Mouse (Mus musculus) ES-CJ7 (cell line): ENCODE measurements around the gene Lamtor1.
"Not testable (repeated sequence)": the region's sequence is repeated elsewhere in the genome, so short reads cannot be mapped to it uniquely, and the experiment has no call there.

Experiments
- DNase-seq: peaks from one replicate; pipeline ENCODE4 v3.0.0; 2011; ENCODE audit warnings: low read depth, low spot score

Gene Lamtor1

DNA sequence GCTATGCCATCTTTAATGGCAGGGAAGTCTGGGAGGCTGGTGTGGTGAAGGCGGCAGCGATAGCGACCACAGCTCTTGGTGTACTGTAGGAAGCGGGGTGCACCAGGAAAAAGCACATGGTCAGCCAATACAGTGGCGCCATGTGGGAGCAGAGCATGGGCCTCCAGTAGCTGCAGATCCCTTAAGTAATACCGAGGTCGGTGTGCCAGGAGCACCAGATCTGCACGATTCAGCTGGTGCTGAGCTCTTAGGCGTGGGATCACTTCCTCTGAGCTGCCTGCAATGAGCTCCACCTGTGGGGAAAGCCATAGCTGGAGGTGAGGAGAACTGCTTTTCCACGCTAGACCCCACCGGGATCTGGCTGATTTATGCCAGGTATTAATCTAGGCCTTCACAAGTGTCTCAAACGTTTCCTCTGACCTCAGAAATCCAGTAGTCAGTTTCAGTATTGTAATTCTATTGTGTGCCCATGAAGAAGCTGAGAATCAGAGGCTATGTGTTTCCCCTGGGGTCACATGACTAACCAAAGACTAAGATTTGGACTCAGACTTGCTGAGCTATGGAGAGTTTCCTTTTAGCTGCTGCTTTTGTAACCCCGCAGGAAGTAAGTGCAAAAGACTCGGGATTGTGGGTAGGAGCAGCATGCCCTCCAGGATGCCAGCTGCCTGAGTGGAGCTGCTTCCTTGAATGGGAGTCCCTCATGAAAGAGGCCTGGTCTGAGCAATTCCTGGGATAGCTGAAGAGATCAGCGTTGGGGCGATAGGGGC, 5.2 kb upstream of the Lamtor1 start:
- no peak for DNase-seq

DNA sequence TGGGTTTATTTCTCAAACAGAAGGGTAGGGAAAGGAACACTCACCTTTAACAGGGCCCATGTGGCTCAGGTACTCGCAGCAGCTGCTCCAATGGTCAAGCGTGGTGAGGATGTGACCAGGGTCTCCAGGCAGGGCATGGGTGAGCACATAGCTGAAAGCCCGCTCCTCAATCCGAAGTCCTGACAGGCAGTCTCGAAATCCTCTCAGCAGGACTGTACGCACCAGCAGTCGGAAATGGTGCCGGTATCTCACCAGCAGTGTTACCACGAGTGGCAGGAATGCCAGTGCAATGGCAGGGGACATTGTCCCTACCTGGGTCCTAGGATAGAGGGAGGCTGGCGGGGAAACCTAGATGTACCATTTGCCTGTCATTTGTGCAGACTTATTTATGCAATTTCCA, 3.7 kb upstream of the Lamtor1 start:
- no peak for DNase-seq

DNA sequence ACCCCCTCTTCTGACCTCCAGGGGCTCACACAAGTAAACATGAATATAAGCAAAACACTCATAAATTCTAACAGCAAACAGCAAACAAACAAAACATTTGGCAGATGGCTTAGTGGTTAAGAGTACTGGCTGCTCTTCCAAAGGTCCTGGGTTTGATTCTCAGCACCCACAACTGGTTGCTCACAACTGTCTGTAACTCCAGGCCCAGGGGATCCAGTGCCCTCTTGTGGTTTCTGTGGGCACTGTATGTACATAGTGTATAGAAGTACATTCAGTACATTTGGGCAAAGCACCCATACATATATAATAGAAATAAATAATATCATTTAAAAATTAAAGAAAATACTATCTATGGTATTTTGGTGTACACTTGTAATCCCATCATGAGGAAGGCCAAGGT, 2.9 kb upstream of the Lamtor1 start:
- peak; percentile 39 for DNase-seq

DNA sequence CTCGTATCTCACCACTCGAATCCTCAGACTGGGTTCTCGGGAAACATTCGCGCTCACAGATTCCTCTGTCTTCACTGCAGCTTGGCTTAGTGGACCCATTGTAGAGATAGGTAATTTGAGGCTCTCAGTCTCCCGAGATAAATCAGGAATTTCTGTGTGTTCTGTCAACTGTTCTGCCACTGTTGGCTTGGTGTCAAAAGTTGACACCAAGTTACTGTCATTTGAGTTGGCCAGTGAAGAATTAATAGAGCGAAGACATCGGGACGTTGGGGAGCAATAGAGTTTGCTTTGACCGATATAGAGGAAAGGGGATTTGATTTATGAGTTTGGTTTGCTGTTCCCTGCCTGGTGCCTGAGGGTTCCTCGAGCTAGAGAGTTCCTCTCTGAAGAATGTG, 580 bp downstream of the Lamtor1 start, which contains the start of gene Tomt:
Tomt (minus strand) TSS at position 73 of the 395 bp plus-strand sequence.
- no peak for DNase-seq

DNA sequence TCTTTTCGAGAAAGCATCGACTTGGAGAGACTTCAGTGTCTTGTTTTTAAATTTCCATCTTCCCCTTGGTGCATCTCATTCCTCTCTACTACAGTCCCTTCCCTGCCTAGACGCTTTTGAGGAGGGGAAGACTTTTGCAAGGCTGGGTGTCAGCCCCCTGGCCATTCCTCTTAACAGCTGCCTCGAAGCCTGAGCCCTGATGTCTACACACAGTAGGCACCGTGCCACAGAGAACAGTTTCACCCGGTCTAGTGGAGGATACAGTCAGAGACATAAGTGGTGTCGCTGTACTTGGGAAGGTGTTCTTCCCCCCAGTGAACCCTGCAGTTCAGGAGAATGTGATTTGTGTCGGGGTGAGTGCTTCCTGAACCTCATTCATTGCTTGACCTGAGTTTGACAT, 992 bp downstream of the Lamtor1 start:
- DNase-seq = no peak

DNA sequence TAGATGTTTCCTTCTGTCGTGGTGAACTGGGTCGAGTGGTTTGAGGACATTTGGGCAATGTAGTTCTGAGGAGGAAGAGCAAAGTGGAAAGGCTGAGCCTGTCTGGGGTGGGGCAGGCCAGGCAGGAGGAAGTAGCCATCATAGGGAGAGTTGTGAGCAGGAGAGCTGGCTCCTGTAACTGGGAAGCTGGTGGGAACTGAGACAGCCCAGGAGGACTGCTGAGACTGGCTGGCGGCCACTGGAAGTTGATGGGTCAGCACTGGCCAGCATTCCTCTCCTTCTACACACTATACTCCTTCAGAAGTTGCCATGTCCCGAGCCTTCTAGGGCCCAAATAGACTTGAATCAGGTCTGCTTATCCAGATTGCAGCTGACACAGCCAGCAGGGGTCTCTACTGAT, 2.7 kb downstream of the Lamtor1 start:
- no peak for DNase-seq

DNA sequence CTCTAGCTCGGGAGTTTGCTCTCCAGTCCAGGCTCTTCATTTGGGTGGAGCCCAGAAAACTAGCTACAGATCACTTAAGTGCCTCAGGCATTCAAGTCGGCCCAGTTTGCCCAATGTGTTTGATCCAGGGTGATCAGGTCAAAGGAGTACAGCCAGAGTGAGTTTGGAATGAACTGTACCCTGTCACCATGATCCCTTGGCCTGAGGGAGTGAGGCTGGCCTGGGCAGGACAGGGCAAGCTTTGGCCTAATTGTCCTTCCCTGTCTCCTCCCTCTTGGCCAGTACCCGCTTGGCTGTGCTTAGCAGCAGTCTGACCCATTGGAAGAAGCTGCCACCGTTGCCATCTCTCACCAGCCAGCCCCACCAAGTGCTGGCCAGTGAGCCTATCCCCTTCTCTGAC, 4.4 kb downstream of the Lamtor1 start:
- no peak for DNase-seq

DNA sequence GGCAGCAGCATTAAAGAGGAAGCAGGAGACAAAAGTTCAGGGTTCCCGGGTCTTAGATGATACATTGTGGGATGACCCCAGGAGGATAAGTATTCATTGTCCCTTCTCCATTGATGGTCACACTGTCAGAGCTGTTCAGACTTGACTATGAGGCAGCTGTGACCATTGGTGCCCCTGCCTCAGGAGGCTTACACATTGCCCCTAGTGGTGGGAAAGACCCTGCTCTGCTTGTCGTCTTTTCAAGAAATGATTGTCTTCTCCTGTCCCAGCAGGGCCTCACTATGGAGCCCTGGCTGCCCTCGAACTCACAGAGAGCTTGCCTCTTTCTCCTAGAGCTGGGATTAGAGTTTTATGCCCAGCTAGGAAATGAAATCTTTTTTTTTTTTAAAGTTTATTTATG, 6.3 kb downstream of the Lamtor1 start:
- DNase-seq = peak; percentile 74

DNA sequence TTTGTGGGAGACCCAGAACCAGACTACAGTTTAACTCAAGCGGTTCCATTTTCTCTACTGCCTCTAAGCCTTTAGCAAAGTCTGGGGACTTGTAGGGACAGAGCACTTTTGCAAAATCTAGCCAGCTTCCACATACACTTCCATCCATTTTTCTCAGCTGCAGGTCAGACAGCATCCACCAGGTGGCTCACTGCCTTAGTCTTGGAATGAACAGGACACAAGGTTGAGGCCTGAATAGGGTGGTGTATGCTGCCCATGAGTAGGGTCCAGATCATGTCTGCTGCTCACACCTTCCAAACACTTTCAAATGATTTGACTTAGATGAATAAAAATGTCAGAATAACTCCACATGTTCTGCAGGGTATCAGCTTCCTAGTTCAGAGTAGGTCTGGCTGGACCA, 12.4 kb downstream of the Lamtor1 start:
- DNase-seq = peak; percentile 72

DNA sequence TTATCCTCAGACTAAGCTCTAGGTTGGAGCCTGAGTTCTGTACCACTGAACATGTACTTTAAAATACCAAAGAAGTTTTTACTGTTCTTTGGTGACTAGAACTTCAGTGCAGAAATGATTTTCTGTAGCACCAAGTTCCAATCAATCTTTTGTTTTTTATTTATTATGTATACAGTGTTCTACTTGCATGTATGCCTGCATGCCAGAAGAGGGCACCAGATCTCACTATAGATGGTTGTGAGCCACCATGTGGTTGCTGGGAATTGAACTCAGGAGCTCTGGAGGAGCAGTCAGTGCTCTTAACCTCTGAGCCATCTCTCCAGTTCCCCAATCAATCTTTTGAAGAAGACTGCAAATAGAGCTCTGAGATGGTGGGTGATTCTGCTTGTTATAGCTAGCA, 20.2 kb downstream of the Lamtor1 start:
- DNase-seq = peak; percentile 30

DNA sequence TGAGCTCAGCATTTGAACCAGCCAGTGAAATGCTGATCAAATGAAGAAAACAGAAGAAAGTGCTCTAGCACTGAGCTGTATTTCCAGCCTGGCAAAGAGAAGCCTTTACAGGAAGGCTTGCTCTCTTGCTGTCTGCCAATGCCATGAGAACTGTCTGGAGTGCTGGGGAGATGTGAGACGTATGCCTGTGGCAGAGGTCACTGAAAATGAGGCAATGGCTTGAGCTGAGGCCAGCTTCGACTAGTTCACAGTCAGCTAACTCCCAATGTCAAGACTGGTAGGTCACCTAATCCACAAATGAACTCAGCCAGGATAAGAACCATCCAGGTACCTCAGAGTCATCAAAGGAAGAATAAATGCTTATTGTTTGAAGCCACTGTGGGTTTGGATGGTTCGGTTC, 22.4 kb downstream of the Lamtor1 start:
- DNase-seq = no peak

DNA sequence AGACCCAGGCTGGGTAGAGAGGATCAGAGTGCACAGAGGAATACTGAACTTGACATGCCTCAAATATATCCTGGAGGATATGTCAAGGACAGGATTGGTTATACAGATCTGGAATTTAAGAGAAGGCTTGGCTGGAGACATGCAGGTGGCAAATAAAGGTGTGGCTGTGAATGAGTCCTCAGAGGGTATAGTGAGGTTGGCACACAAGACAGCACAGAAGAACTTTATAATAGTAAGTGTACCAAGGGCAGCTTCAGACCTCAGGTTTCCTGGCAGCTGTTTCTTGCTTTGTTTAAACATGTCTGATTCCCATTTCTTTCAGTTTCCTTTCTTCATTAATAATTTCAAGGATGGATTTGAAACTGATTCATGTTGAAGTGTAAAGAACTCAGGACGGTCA, 26.8 kb downstream of the Lamtor1 start:
- no peak for DNase-seq

DNA sequence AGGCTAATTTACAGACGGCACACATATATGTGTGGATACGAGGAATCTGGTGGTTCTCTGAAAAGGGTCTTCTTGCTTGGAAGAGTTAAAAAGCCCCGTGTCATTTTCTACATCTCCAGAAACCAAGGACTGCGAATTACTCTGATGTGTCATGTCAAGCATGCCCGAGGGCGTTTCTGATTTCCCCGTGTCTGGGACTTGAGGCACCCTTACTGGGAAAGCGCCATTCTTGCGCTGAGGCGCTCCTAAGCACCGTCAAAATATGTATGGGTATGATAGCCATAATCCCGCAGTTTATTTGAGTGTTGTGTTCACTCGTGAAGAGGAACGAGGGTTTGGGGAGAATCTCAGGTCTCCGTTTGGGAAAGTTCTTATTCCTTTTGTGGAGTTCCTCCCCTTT, 27.6 kb downstream of the Lamtor1 start:
- no peak for DNase-seq

DNA sequence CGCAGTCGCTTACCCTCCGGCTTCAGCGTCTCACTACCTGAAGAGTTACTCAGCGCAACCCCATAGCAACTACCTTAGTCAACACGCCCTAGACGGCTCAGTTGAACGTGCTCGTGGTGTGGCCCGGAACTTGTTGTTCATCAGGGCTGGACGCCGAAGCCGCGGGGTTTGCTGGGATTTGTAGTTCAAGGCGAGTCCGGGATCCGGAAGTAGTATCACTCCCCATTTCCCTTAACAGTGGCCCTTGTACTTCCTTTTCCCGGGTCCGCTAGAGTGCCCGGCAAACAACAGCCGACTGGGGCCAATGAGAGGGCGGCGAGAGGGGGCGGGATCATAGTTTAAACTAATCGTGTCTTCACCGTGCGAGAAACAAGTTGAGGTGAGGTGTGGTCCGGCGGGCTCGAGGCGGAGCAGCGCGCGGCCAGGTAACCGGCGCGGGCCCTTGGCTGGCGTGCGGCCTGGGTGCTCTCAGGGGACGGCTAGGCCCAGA, 28.1 kb downstream of the Lamtor1 start, which contains the start of the genes Lrrc51 and Numa1:
Lrrc51 (minus strand) TSS at position 145 of the 490 bp plus-strand sequence.
Numa1 (plus strand) TSS at position 361 of the 490 bp plus-strand sequence.
- peak; percentile 99 for DNase-seq

DNA sequence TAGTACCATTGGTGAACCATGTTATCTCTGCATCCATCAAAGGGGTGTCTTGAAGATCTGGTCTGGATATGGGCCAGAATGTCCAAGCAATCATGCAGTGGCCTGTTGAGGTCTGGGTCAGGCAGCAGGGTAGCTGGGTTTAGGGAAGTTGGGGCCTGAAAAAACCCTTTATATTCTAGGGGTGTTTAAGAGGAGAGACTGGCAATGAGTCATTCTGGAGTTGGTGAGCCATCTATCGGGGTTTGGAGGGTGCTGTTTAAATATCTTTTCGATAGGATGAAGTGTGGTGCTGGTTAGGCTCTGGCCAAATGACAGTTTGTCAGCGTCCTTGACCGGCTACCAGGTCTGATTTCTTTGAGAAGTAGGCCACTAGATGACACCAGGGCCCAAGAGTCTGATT, 30.3 kb downstream of the Lamtor1 start:
- DNase-seq = no peak

DNA sequence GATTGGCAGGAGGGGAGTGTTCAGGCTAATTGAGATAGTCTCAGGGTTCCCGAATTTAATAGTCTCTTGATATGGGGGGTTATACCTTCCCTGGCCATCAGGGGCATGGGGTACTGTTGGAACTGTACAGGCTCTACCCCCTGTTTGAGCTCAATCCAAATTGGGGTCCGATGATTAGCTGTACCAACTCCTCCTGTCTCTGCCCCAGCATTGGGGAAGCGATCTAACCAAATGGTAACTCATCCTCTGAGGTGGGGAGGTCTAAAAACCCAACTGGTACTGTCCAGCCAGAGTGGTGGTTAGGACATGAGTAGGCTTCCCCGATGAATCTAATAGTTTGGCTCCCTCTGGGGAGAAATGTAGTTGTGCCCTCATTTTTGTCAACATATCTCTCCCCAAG, 31.3 kb downstream of the Lamtor1 start:
- no peak for DNase-seq

DNA sequence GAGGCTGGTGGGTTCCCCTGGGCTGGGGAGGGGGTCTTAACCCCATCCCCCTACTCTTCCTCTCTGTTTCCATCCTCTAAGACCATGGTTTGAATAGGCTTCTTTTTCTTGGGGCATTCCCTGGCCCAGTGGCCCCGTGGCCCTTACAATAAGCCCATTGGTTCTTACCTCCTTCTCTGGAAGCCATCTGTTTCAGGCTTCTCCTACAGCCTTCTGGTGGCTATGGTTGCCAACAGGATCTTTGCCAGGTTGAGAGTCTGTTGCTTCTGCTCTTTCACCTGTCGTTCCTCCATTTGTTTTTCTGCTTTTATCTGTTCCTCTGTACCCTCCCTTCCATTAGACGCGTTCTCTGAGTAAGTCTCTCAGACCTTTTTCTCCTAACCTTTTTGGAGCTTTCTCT, 31.9 kb downstream of the Lamtor1 start:
- DNase-seq = no peak

DNA sequence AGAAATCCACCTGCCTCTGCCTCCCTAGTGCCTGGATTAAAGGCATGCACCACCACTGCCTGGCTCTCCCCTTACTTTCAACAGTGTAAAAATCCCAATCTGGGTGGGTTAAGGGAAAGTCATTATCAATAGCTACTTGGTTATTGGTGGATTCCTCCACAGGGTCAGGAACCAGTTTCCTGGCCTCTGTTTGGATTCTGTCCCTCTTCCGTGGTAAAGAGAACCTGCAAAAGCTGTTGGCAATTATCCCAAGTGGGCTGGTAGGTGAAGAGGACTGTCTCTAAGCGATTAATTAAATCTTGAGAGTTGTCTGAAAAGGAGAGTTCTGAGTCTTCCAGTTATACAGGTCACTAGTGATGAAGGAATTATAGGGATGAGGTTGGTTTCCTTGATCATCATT, 32.6 kb downstream of the Lamtor1 start:
- no peak for DNase-seq

DNA sequence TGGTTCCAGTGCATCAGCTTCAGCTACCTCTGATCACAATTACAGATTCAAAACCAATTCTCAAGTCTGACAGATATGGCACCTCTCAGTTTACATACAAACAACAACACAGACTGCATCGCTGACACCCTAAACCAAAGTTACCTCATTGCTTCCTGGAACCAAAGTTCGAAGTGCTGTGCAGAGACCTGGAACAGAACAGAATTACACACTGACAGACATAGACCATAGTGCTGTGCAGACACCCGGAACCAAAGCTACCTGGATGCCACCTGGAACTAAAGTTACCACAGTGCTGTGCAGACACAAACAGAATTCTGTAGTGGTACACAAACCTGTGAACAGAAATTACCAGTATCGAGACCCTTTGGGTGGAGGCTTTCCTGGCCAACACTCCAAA, 34.1 kb downstream of the Lamtor1 start:
- no peak for DNase-seq

DNA sequence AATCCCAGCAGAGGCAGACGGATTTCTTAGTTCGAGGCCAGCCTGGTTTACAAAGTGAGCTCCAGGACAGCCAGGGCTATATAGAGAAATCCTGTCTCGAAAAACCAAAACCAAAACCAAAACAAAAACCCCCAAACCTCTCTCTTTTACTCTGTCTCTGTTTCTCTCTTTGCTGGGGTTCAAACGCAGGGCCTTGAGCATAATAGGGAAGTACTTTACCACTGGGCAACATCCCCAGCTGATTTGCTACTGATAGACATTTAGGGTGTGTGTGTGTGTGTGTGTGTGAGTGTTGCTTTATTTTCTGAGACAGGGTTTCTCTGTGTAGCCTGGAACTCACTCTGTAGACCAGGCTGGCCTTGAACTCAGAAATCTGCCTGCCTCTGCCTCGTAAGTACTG, 43.3 kb downstream of the Lamtor1 start:
- not testable (repeated sequence) for DNase-seq

DNA sequence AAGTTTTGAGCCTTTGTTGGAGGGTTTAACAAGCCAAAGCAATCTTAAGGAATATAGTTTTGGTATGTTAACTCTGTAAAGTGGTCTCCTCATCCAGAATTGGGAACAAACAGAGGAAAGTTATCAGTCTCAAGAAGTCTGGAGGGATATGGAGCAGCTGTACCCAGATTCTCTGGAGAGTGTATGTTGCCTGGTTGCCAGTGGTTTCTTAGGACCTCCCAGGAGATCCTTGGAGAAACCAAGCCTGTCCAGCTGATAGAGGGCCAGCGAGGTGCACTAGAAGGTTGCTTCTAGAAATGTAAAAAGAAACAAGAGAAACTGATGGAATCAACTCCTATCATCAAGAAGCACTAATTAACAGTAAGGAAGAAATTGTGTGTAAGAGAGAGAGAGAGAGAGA, 45.9 kb downstream of the Lamtor1 start:
- no peak for DNase-seq

DNA sequence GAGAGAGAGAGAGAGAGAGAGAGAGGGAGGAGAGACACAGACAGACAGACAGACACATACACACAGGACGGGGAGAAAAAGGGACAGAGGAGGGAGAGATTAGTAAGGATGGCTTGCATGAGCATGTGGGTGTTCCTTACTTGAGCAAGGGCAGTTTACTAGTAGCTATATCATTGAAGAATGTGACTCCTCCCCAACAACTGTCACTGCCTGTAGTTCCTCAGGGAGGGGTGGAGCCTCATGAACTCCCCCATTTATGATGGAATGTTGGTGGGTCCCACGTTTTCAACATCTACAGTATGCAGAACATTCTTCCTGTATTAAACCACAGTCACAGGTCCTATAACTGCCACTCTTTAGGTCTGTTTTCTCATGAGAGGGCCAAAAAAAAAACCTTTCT, 46.4 kb downstream of the Lamtor1 start:
- no peak for DNase-seq

DNA sequence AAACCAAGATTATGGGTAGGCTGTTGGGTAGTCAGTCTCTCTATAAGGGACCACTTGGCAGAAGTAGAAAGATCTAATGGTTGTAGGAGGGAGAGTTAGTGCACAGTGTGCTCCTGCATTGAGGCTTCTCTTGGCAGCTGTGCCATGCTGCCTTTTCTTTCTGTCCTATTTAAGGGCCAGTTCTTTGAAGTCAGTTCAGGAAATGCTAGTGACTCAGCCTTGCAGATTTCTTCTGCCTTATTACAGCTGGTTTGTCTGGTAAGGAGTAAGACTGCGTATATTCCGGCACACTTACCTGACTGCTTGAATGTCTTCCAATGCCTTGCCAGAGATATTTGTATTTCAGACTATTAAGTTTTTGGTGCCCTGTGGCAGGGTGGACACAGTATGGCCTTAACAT, 48.5 kb downstream of the Lamtor1 start:
- no peak for DNase-seq

DNA sequence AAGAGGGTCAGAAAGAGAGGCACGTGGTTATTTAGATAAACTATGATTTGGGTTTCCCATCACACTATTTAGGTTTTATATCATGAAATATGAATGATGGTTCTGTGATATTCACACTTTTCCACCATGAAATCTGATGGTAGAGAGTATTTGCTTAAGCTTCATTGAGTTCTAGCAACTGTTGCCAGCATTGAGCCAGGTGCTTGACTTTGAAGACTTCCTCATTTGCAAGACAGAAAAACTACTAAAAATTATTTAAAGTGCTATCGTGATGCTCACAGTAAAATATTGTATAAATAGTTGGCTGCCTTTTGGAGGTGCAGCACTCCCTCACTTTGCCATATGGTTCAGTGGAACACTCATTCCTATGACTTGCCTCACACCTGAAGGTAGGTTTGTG, 49.6 kb downstream of the Lamtor1 start:
- no peak for DNase-seq
